Mouse (Mus musculus): ENCODE results near the gene Slc30a10.
A peak's percentile ranks its signal among the peaks of the same experiment; 100 is the strongest.

Slc30a10 gene

DNA sequence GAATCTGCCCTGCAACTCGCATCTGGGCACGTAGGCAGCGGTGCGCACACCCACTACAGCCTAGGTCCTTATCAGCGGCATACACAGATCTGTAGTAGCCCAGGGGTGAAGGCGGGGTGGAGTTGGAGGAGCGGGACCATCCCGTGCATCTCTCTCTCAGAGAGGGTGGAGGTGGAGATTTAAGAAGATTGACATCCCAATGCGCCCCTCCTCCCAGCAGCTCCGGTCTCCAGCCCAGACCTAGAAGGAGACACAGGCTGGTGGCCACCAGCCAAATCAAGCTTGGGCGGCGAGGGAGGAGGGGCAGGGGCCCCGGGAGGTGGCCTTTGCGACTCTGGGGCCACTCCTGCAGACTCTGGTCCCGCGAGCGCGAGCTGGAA, at the start of gene Slc30a10:
Gene Slc30a10 (plus strand): TSS at position 274 of the 380 bp plus-strand sequence.
- DNase-seq (ENCODE audit: extremely low spot score, low spot score), result no peak

DNA sequence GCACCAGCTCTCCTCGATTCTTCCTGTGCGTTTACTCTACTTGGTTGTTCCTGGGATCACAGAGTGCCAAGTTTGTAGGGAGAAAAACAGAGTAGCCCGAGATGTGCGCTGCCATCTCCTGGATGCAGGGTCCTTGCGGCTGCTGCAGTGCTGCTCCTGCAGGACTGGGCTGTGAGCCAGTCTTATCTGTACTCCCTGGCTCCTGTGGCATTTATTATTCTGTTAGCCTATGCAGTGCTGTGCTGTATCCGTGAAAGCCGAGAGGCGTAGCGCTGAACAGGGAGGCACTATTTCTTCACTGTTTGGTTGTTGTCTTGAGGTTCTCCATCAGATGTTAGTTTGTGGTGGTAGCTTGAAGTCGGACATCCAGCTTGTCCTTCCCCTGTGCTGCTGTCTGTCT, 48.7 kb upstream of the Slc30a10 start:
- no peak for DNase-seq (ENCODE audit: extremely low spot score, low spot score)

DNA sequence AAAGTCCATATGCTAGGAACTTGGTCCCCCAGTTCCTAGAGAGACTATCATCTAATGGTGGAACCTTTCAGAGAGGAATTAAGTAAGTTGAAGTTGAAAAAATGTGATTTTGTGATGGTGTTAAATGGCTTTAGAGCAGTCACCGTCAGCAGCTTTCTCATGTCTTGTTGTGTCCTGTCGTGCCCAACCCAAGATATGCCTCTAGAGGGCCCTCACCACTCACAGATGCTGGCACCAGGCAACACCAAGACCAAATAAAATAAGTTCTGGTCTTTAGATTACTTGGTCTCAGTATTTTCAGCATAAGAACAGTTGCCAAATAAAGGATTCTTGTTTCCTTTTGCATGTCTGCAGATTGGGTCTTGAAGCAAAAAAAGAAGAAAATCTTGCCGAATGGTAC, 44.8 kb upstream of the Slc30a10 start:
- DNase-seq (ENCODE audit: extremely low spot score, low spot score), result no peak

DNA sequence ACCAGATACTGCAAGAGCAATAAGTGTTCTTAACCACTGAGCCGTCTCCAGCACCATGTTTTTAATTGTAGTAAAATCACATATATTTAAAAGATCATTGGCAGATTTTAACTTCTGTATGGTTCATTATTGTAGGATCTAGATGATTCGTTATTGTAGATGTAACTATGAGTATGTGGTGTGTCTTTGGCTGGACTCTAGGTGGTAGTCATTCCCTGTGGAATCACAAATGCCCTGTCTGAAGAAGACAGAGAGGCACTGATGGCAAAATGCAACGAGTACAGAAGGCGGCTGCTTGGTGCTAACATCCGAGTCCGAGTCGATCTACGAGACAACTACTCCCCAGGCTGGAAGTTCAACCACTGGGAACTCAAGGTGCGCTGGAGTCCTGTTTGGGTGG, 36.6 kb upstream of the Slc30a10 start:
- DNase-seq (ENCODE audit: extremely low spot score, low spot score), result no peak

DNA sequence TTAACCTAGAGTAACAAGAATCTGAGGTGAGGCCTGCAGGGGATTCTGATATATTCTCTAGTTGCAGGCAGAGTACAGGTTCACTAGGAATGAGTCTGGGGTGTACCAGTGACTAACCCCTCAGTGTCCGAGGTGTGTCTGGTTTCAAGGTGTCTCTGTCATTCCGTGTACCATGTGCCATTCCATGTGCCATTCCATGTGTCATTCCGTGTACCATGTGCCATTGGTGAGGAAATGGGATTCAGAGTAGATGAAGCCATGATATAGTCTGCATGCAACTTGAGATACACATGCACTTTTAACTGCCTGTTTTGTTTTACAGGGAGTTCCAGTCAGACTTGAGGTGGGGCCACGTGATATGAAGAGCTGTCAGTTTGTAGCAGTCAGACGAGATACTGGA, 34.8 kb upstream of the Slc30a10 start:
- no peak for DNase-seq (ENCODE audit: extremely low spot score, low spot score)

DNA sequence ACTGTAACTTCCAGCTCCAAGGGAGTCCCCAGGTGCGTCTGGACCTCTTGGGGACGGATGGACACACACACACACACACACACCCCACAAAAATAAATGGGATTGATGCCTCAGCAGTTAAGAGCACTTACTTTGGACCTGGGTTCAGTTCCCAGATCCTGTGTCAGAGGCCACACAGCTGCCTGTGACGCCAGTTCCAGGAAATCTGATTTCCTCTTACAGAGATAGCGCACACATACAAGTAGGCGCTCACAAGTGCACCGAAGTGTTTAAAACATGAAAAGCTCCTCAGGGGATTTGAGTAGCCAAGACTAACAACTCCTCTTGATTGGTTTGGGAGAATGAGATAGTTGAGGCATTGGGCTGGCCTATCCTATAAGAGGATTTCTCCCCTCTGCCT, 33.9 kb upstream of the Slc30a10 start:
- no peak for DNase-seq (ENCODE audit: extremely low spot score, low spot score)

DNA sequence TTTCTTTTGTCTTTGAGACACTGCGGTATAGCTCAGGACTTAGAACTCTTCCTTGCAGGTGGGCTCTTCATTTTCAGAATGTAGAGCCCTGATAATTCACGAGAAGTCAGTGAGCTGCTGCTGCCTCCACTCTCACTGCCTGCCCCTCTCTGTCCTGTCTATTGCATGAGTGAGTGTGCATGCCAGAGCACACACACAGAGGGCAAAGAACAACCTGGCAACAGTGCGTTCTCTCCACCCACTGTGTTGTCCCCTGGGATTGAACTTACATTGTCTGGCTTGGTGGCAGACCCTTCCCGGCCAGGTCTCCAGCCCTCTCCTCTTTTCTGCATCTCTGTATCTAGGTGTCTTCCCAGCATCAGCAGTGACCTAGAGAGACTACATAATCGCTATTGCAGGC, 28.1 kb upstream of the Slc30a10 start:
- no peak for DNase-seq (ENCODE audit: extremely low spot score, low spot score)

DNA sequence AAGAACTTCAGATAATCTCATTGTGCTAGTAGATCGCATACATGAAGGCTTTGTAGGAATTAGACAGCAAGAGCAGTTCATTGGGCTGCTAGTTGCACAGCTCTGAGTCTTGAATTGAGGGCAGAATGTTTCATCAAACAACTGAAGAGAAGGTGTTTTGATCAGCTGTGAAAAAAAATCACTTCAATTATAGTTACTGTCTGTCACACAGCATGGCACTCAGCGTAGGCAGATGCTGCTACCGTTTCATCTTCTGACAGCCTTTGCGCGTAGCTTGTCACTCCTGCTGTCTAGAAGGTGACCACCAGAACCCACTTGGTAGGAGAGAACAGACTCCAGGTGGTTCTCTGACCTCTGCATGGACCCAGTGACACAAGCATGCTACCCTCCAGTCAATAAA, 24.2 kb upstream of the Slc30a10 start:
- no peak for DNase-seq (ENCODE audit: extremely low spot score, low spot score)

DNA sequence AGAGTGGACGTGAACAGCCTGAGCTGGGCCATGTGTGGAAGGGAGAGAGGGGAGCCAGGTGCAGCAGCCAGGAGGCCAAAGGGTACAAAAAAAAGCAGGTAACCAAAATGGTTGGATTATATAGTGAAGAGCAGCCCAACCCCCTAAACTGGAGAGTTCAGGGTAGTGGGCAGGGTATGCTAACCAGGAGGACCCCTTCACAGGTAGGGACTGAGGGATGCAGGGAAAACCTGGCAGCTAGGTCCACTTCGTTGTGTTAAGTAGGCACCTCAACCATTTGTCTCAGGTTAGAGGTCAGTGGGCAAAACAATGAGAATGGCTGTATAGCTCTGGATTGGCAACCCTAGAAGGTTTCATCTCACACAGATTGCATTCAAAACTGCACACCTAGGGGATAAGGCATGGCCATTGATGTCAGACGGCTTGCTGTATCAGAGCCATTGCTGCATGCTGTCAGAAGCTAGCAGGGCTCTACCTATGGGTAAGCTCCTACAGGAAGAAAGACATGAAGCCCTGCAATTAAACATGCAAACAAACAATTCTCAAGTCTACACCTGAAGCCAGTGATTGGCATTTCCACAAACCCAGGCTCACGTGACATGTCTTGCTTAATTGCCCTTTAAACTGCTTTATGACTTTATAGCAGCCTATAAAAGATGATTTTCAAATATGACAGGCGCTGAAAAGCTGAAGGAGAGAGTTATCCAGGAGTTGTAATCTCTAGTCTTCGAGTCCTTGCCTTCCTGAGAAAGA, 23.2 kb upstream of the Slc30a10 start:
- DNase-seq (ENCODE audit: extremely low spot score, low spot score), result no peak

DNA sequence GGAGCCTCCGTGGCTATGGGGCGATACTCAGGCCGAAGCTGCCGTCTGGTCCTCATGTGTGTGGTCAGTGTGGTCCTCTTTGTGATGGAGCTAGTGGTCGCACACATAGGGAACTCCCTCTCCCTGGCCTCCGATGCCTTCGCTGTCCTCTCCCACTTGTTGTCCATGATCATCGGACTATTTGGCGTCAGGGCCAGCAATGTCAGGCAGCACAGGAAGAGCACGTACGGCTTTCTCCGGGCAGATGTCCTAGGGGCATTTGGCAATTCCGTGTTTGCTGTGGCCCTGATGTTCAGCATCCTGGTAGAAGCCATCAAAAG, 22.7 kb upstream of the Slc30a10 start:
- no peak for DNase-seq (ENCODE audit: extremely low spot score, low spot score)

DNA sequence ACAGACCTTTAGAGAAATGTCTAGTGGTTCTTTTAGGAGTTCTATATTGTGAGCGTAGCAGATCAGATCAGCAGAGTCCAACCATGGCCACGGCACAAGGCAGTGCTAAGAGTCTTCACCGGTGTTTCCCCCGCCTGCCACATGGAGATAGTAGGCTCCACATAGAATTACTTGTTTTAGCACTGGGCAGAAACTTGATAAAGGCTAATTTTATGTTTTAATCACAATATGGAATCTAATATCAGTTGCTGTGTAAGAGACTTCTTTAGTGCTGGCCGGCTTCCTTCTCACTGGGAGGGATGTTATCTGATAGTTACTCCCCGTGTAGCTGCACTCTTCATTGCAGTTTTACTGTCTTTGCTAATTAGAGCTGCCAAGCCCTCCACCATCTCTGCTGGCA, 21.5 kb upstream of the Slc30a10 start:
- no peak for DNase-seq (ENCODE audit: extremely low spot score, low spot score)

DNA sequence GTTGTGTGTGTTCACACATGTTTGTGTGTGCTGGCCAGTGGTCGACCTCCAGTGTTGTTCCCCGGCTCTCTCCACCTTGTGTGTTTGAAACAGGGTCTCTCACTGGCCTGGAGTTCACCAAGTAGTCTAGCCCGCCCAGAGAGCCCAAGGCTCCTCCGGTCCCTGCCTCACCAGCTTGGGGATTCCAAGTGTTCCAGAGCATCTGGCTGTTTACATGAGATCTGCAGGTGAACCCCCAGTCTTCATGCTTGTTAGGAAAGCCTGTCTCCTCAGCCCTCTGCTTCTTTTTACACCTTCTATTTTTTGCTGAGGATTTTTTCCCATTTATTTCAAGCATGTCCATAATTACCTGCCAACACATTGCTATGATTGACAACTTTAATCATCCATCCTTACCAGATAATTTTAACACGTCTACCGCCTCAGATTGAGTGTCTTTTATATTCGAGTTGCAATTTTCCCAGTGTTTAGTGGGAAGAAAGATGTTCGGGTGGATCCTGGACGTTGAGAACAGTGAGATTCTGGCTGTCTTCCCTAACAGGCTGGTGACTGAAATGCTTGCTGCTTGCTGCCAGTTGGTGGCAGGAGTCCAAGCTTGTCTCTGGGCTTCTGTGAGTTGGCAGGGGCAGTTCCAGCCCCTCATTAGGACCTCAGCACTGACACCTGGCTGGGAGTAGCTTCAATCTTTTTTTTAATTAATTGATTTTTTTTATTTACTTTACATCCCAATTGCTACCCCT, 15.6 kb upstream of the Slc30a10 start:
- DNase-seq (ENCODE audit: extremely low spot score, low spot score), result no peak

DNA sequence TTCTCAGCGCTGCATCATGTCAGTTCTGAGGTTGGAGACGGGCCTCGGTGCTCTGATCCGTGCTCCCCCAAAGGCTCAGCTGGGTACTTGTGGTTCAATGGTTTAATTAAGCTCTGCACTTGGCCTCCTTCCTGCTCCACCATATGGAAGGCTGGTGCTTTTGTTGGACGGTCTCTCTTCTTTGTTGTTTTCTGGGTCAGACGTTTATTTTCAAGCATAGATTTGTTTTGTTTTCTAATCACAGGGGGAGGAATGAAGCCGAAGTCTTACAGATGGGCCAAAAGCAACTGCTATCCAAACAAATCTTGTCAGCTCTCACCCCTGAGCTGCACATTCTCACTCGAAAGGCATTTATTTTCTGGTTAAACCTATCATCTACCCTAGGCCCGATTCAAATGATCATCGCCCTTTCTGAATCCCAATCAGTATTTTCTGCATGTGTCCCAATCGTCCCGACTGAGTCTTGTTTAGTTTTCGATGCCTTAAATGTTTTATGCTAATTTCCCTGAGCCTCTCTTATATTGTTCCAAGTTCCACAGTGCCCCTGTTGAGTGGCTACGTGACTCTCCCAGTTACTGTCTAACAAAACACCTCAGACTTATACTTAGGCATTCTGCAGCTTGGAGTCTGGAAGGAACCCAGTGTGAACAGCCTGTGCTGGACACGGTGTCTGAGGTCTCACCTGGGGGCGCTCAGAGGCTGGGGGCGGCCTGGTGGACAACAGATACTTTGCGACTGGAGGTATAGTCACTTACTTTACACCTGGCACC, 12.8 kb upstream of the Slc30a10 start:
- DNase-seq (ENCODE audit: extremely low spot score, low spot score), result no peak

DNA sequence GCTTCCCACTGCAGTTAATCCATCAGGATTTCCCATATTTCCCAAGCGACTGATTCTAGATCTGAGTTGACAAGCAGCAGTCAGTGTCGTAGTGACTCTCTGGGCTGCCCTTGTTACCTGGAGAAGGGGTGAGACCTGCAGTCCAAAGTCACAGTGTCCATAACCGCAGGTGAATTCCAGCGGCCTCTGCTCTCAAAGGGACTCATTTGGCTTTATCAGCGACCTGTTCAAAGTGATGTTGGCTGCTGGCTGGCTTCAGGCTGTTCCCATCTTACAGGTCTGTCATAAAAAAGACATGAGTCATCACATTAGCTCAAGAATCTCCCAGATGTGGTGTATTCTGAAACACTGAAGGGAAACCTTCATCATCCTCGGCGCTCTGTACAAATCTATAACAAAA, 5.7 kb upstream of the Slc30a10 start:
- no peak for DNase-seq (ENCODE audit: extremely low spot score, low spot score)

DNA sequence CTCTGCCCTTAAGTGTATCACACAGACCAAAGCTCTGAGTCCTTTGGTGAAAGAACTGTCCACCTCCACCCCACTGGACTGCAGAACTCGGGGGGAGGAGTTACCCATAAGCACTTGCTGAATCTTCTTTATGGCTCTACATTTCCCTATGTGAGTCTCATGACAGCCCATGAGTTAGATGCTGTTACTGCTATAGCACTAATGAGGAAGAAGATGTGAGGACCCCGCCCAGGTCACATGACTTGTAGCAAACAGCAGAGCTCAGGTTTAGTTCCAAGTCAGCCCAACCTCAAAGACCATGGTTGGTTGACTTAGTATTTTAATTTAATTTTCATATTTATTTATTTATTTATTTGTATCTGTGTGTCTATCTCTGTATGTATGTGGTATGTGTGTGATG, 4.9 kb upstream of the Slc30a10 start:
- DNase-seq (ENCODE audit: extremely low spot score, low spot score), result no peak

DNA sequence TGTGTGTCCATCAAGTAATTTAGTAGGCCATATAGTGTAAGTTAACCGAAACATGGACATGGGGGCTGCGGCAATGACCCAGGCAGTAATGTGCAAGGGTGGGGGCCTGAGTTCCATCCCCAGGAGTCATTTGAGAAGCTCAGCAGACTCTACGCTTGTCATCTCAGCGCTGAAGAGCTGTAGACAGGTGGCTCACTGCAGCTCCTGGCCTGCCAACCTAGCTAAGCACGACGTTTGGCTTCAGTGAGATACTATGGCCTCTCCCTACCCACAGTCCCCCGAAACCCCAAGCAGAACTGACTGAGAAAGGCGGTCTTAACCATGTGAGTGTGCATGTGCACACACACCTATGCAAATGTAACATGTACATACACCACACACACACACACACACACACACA, 3.6 kb upstream of the Slc30a10 start:
- DNase-seq (ENCODE audit: extremely low spot score, low spot score), result no peak

DNA sequence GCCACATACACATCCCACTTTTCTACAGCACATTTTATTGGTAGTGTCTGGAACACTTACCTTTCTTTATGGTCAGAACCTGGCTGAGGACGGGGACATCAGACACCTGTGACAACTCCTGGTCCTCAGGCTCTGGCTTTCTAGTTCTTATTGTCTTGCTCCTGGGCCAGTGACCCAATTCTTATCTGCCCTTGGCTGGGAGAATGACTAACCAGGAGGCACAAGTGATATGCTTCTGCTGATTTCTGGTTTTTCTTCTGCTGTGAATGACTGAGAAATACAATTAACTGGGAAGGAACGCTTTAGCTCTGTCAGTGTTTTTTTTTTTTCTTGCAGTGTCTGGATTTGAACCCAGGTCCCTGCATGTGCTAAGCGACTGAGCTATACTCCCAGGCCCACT, 3.2 kb upstream of the Slc30a10 start:
- no peak for DNase-seq (ENCODE audit: extremely low spot score, low spot score)

DNA sequence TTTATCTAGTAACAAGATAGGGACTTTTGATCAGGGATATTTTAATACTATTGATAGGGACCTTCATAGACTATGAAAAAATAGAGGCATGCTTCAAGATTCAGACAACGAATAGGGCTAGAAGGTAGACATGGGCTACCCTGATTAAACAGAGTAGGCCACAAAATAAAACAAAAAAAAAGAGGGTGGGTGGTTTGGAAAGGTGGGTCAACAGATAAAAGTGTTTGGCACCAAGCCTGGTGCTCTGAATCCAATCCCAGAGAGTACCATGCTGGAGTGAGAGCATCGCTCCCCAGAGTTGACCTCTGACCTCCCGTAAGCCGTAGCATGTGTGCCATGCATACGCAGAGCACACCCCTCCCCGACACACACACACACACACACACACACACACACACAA, 2.2 kb upstream of the Slc30a10 start:
- no peak for DNase-seq (ENCODE audit: extremely low spot score, low spot score)

DNA sequence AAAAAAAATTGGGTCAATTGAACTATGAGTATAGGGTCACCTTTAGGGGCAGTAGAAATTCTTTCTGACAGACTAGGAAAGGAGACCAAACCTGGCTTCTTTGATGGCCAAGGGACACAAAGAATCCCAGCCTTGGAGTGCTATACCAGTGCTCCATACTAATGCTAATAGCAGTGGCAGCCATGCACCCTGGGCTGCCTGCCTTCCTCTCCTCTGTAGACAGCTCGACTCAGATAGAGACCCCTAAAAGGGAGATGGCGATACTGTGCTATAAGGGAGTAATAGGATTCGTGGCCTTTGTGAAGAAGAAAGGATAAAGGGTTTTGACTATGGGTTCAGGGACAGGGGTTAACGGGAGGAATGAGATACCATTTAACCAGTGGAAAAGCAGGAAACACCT, 504 bp upstream of the Slc30a10 start:
- DNase-seq (ENCODE audit: extremely low spot score, low spot score), result no peak

DNA sequence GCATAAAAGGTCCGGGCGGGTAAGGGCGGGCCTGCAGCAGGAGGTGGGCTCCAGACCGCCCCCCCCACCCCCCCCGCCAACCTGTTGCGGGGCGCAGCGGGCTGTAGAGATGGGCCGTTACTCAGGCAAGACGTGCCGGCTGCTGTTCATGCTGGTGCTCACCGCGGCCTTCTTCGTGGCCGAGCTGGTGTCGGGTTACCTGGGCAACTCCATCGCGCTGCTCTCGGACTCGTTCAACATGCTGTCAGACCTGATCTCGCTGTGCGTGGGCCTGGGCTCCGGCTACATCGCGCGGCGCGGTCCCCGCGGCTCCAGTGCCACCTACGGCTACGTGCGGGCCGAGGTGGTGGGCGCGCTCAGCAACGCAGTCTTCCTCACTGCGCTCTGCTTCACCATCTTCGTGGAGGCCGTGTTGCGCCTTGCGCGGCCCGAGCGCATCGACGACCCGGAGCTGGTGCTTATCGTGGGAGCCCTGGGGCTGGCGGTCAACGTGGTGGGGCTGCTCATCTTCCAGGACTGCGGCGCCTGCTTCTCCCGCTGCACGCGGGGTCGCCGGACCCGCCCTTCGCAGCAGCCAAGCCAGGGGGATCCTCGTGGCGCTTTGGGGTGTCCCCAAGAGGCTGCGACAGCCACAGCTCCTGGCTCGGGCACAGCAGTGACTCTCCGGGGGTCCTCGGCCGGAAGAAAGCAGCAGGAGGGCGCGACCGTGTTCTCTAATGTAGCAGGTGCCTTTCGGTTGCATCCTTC, 480 bp downstream of the Slc30a10 start:
- peak; percentile 68 for DNase-seq (ENCODE audit: extremely low spot score, low spot score)

DNA sequence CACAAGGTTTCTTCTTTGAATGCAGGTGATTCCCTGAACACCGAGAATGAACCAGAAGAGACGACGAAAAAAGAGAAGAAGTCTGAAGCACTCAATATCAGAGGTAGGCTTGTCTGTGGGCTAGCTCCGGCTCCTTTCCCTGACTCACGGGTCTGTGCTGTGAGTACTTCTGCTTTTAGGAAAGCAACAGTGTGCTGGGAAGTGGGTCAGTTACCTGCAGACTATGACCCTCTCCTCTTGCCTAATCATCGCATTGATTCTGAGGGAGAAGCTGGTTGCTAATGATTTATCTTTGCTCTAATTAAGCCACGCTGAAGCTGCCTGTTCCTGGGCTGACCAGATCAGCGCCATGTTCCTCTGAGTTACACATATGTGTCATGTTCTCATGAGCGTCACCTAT, 1.7 kb downstream of the Slc30a10 start:
- no peak for DNase-seq (ENCODE audit: extremely low spot score, low spot score)

DNA sequence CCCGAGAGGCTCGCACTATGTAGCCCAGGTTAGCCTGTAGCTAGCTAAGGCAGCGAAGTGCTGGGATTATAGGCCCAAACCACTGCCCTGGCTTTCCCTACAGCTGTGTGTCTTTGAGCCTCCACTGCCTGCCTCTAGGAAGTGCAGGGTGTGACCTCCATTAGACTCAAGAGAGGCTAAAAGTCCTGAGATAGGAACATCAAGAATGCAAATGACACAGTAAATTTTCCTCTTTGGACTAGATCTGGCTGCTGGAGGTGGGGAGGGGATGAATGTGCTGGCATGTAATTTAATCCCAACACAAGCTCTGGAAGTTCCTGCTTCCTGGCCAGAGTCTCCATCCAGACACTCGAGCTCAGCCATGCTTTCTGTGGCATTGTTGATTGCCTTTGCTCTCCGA, 5.4 kb downstream of the Slc30a10 start:
- no peak for DNase-seq (ENCODE audit: extremely low spot score, low spot score)

Measured in neural tube, embryonic 10.5 days (tissue).